In the genomic region with DNA sequence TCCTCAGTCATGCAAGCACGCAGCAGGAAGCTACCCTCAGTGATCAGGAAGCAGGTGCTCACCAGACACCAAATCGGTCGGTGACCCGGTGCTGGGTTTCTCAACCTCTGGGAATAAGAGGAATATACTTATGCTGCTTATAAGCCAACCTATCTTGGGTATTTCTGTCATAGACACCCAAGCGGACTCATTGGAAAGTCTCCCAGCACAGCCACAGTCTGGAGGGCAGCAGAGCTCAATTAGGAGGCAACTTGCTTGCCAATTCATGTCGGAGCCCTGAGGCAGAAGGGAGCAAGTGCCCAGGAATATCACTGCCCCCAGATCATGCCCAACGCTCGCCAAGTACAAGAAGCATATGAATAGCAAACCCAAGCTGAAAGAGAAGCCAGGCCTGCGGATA, we compare ENCODE assay signal across 16 mouse cellular contexts.
DNase-seq lines count a peak whose midpoint lies in the region; ATAC-seq lines count a peak whose summit lies in the region.
"Had no signal": no experiment of that assay in that cellular context is flagged by ENCODE, and none has a peak within 500 bp of the region (broad histone marks: within the 10 kb centered on the region; RNA-seq: fewer than 3 reads in every experiment).

No protein-coding gene starts in this region.

- H3K4me3 ChIP-seq in heart, embryonic 16.5 days (ENCODE audit: low read length), result no peak overlapping the region
- H3K4me3 ChIP-seq in heart, embryonic 12.5 days, result no peak overlapping the region
- H3K4me3 ChIP-seq: erythroblast, embryonic 14.5 days; lung, embryonic 15.5 days had no signal

- no peak overlapping the region for H3K9ac ChIP-seq in heart, embryonic 16.5 days (ENCODE audit: low read length)
- H3K9ac ChIP-seq in heart, embryonic 12.5 days, result no peak overlapping the region
- H3K9ac ChIP-seq: lung, embryonic 15.5 days had no signal

- H3K27ac ChIP-seq in heart, embryonic 16.5 days (ENCODE audit: low read length), result peak overlapping the region; percentile 39
- no peak overlapping the region for H3K27ac ChIP-seq in heart, embryonic 12.5 days (ENCODE audit: poor library complexity, severe bottlenecking)
- H3K27ac ChIP-seq: kidney, postnatal 0 days; lung, embryonic 15.5 days had no signal

- no peaks in the 10 kb centered on the region for H3K9me3 ChIP-seq in heart, embryonic 16.5 days (replicated peaks; ENCODE audit: control insufficient read depth, low read length)
- H3K9me3 ChIP-seq in heart, embryonic 12.5 days (replicated peaks), result no peaks in the 10 kb centered on the region
- H3K9me3 ChIP-seq: lung, embryonic 15.5 days had no signal

- 73% methylated on average over 9 of the region's 9 CpGs for WGBS in heart, embryonic 16.5 days
- WGBS in heart, embryonic 12.5 days, result 81% methylated on average over 9 of the region's 9 CpGs

- ATAC-seq in cerebellum, adult (ENCODE audit: insufficient number of reproducible peaks, low FRiP score, low TSS enrichment), result peak; percentile 67
- ATAC-seq in heart, embryonic 16.5 days (replicated peaks; ENCODE audit: extremely low read depth, insufficient read depth, low FRiP score), result no peak
- ATAC-seq in heart, embryonic 12.5 days (ENCODE audit: insufficient number of reproducible peaks, low FRiP score), result no peak
- no peak for ATAC-seq in megakaryocyte, adult 5-6 weeks (ENCODE audit: poor library complexity, severe bottlenecking)
- ATAC-seq: inflammation-experienced regulatory T-cells, adult 6 months; Patski had no signal

- H3K27me3 ChIP-seq in heart, embryonic 16.5 days (ENCODE audit: control insufficient read depth, insufficient read depth, low read length), result no peaks in the 10 kb centered on the region
- no peaks in the 10 kb centered on the region for H3K27me3 ChIP-seq in heart, embryonic 12.5 days (replicated peaks)
- H3K27me3 ChIP-seq: lung, embryonic 15.5 days had no signal

- H3K4me1 ChIP-seq in heart, embryonic 16.5 days (ENCODE audit: control insufficient read depth, insufficient read depth, low read length), result peaks cover 18% of the 10 kb centered on the region
- peaks cover 22% of the 10 kb centered on the region for H3K4me1 ChIP-seq in heart, embryonic 12.5 days (replicated peaks)

- no peaks in the 10 kb centered on the region for H3K36me3 ChIP-seq in heart, embryonic 16.5 days (ENCODE audit: control insufficient read depth, insufficient read depth)
- H3K36me3 ChIP-seq in heart, embryonic 12.5 days, result no peaks in the 10 kb centered on the region
- H3K36me3 ChIP-seq: lung, embryonic 15.5 days had no signal

- H3K4me2 ChIP-seq in heart, embryonic 16.5 days (ENCODE audit: low read depth, low read length), result no peak overlapping the region
- no peak overlapping the region for H3K4me2 ChIP-seq in heart, embryonic 12.5 days
- H3K4me2 ChIP-seq: liver, embryonic 11.5 days; lung, embryonic 15.5 days had no signal

- DNase-seq in cerebellum, postnatal 4 days (ENCODE audit: low spot score in 2 of 2), result no peak
- DNase-seq in cerebellum, adult 18-20 months, result peak; percentile 38 to 48
- peak; percentile 28 to 62 for DNase-seq in gastrocnemius, adult 8-10 months (ENCODE audit: low spot score in 2 of 2)
- DNase-seq in spleen, postnatal 14 days (ENCODE audit: low spot score in 2 of 2), result no peak
- DNase-seq: heart, postnatal 36 days; layer of hippocampus, adult 9-11 months had no signal

Comparison
In these comparisons a context has a peak if more than half of its experiments do, and no peak if none do; other contexts are left out.
1. DNase-seq: peak in cerebellum, adult 18-20 months (2 of 2) and gastrocnemius, adult 8-10 months (2 of 2); none in cerebellum, postnatal 4 days (0 of 2) and spleen, postnatal 14 days (0 of 2).